Mouse (Mus musculus) forebrain, embryonic 14.5 days (tissue): ENCODE measurements around the gene Dach2. TPM values are rescaled to one million over a fixed set of nuclear protein-coding genes. Genes with fewer than 3 reads are reported as not detected.

ENCODE experiments used
- ATAC-seq: fragments of 200-750 bp; cut with Nextera tagmentation; 2 replicates; pipeline ENCODE4 v1.8.0; 2017; ENCODE audit warnings: mild to moderate bottlenecking, moderate library complexity
- DNase-seq: peaks from one replicate; pipeline ENCODE4 v3.0.0-alpha.2; 2015; ENCODE audit warnings: low spot score
- H3K27ac ChIP-seq: fragments of 300-500 bp; sonication (generic); 2 replicates; pipeline ENCODE4 v1.5.1; 2014; ENCODE audit warnings: low read depth, mild to moderate bottlenecking, control low read depth, low read length, moderate library complexity
- H3K27me3 ChIP-seq: fragments of 300-500 bp; sonication (generic); replicated peaks from 2 replicates; pipeline ENCODE4 v1.6.1; 2014; ENCODE audit warnings: low read length, control low read depth, mixed read lengths; ENCODE audit not compliant: control insufficient read depth, insufficient read depth
- H3K36me3 ChIP-seq: fragments of 300-500 bp; sonication (generic); 2 replicates; pipeline ENCODE4 v1.6.1; 2014; ENCODE audit warnings: low read length, control low read depth; ENCODE audit not compliant: control insufficient read depth, insufficient read depth
- H3K4me1 ChIP-seq: fragments of 300-500 bp; sonication (generic); 2 replicates; pipeline ENCODE4 v1.6.1; 2014; ENCODE audit warnings: antibody characterized with exemption, low read length, control low read depth; ENCODE audit not compliant: control insufficient read depth, insufficient read depth
- H3K4me2 ChIP-seq: fragments of 300-500 bp; sonication (generic); 2 replicates; pipeline ENCODE4 v1.6.1; 2014; ENCODE audit warnings: mild to moderate bottlenecking, control low read depth, low read length
- H3K4me3 ChIP-seq: fragments of 300-500 bp; sonication (generic); 2 replicates; pipeline ENCODE4 v1.5.1; 2014; ENCODE audit warnings: low read depth, low read length, control low read depth
- H3K9ac ChIP-seq: fragments of 300-500 bp; sonication (generic); 2 replicates; pipeline ENCODE4 v1.6.1; 2014; ENCODE audit warnings: mild to moderate bottlenecking, low read length, control low read depth, moderate library complexity
- H3K9me3 ChIP-seq: fragments of 300-500 bp; sonication (generic); replicated peaks from 2 replicates; pipeline ENCODE4 v1.6.1; 2016; ENCODE audit warnings: low read length, control low read depth, mixed read lengths; ENCODE audit not compliant: control insufficient read depth
- WGBS: fragments of 180-500 bp; shearing (Covaris S2); extraction: QIAGEN DNeasy Blood & Tissue Kit; methylation state at CpG from one replicate; pipeline ENCODE4 v1.1.7; 2014; 5-methylcytosine and 5-hydroxymethylcytosine counted together
- polyA plus RNA-seq: library from polyadenylated mRNA; unstranded; fragments of >200 nt; fragmentation: Nextera tagmentation; extraction: Ambion mirVana; gene quantifications from 2 replicates; pipeline ENCODE4 v1.2.1, GENCODE M21; 2014

The Dach2 gene
- polyA plus RNA-seq, 1 experiment from 2014 or later: 4.2 TPM

- Histone ChIP-seq H3K27me3 (no peaks in the 10 kb centered on the region), H3K4me2 (no peak overlapping the region), H3K4me3 (no peak overlapping the region), H3K9me3 (no peaks in the 10 kb centered on the region), H3K36me3 (no peaks in the 10 kb centered on the region), H3K4me1 (no peaks in the 10 kb centered on the region), H3K27ac (no peak overlapping the region), H3K9ac (no peak overlapping the region)
- DNase-seq (peak; percentile 21), ATAC-seq (no peak; the same call in 1 of the 2 replicates)
- WGBS: 74% methylated on average over 1 of the region's 1 CpGs
These were observed 184.8 kb downstream of the Dach2 start for GRCm38 (mm10) chrX:113482131-113482530.

GRCm38 (mm10) chrX:113545106-113545505 lies 247.8 kb downstream of the Dach2 start:
- Histone ChIP-seq H3K9me3 (no peaks in the 10 kb centered on the region), H3K27me3 (no peaks in the 10 kb centered on the region), H3K36me3 (no peaks in the 10 kb centered on the region), H3K4me3 (no peak overlapping the region), H3K4me1 (no peaks in the 10 kb centered on the region), H3K9ac (no peak overlapping the region), H3K4me2 (no peak overlapping the region), H3K27ac (no peak overlapping the region)
- ATAC-seq (no peak), DNase-seq (no peak)
- WGBS: 73% methylated on average over 3 of the region's 3 CpGs

- Histone ChIP-seq H3K27ac (no peak overlapping the region), H3K4me3 (no peak overlapping the region), H3K27me3 (no peaks in the 10 kb centered on the region), H3K4me1 (no peaks in the 10 kb centered on the region), H3K9ac (no peak overlapping the region), H3K4me2 (no peak overlapping the region), H3K9me3 (no peaks in the 10 kb centered on the region), H3K36me3 (no peaks in the 10 kb centered on the region)
- 87% methylated on average over 2 of the region's 2 CpGs for WGBS
- no peak for ATAC-seq
- DNase-seq: no peak
These were observed 266.6 kb downstream of the Dach2 start for GRCm38 (mm10) chrX:113563897-113564296.

- no peaks in the 10 kb centered on the region for H3K4me1 ChIP-seq
- no peak for ATAC-seq
- H3K9ac ChIP-seq: no peak overlapping the region
- H3K27me3 ChIP-seq: no peaks in the 10 kb centered on the region
- no peak overlapping the region for H3K27ac ChIP-seq
- H3K4me2 ChIP-seq: no peak overlapping the region
- no peak overlapping the region for H3K4me3 ChIP-seq
- H3K9me3 ChIP-seq: no peaks in the 10 kb centered on the region
- DNase-seq: no peak
- H3K36me3 ChIP-seq: no peaks in the 10 kb centered on the region
These were observed 368.8 kb downstream of the Dach2 start for GRCm38 (mm10) chrX:113666069-113666468.

GRCm38 (mm10) chrX:113687163-113687562 lies 389.9 kb downstream of the Dach2 start:
- peak; percentile 66; the same call in 1 of the 2 replicates for ATAC-seq
- no peak overlapping the region for H3K9ac ChIP-seq
- H3K4me3 ChIP-seq: no peak overlapping the region
- H3K27ac ChIP-seq: no peak overlapping the region
- no peak overlapping the region for H3K4me2 ChIP-seq
- no peaks in the 10 kb centered on the region for H3K4me1 ChIP-seq
- 48% methylated on average over 2 of the region's 2 CpGs for WGBS
- H3K27me3 ChIP-seq: no peaks in the 10 kb centered on the region
- DNase-seq: peak; percentile 5
- no peaks in the 10 kb centered on the region for H3K9me3 ChIP-seq
- H3K36me3 ChIP-seq: no peaks in the 10 kb centered on the region

- Histone ChIP-seq H3K9me3 (no peaks in the 10 kb centered on the region), H3K4me1 (no peaks in the 10 kb centered on the region), H3K27ac (no peak overlapping the region), H3K4me2 (no peak overlapping the region), H3K27me3 (no peaks in the 10 kb centered on the region), H3K9ac (no peak overlapping the region), H3K4me3 (no peak overlapping the region), H3K36me3 (no peaks in the 10 kb centered on the region)
- ATAC-seq (no peak), DNase-seq (no peak)
- 86% methylated on average over 2 of the region's 2 CpGs for WGBS
These were observed 415.1 kb downstream of the Dach2 start for GRCm38 (mm10) chrX:113712363-113712762.

- Histone ChIP-seq H3K4me1 (no peaks in the 10 kb centered on the region), H3K9ac (no peak overlapping the region), H3K27me3 (no peaks in the 10 kb centered on the region), H3K4me2 (no peak overlapping the region), H3K36me3 (no peaks in the 10 kb centered on the region), H3K9me3 (no peaks in the 10 kb centered on the region), H3K27ac (no peak overlapping the region), H3K4me3 (no peak overlapping the region)
- DNase-seq (peak; percentile 29), ATAC-seq (no peak)
These were observed 426.8 kb downstream of the Dach2 start for GRCm38 (mm10) chrX:113724124-113724523.

- no peak overlapping the region for H3K27ac ChIP-seq
- no peaks in the 10 kb centered on the region for H3K36me3 ChIP-seq
- H3K27me3 ChIP-seq: no peaks in the 10 kb centered on the region
- no peak overlapping the region for H3K9ac ChIP-seq
- no peaks in the 10 kb centered on the region for H3K9me3 ChIP-seq
- H3K4me1 ChIP-seq: no peaks in the 10 kb centered on the region
- no peak overlapping the region for H3K4me2 ChIP-seq
- ATAC-seq: no peak
- no peak overlapping the region for H3K4me3 ChIP-seq
- no peak for DNase-seq
These were observed 449.8 kb downstream of the Dach2 start for GRCm38 (mm10) chrX:113747122-113747521.

- ATAC-seq (no peak), DNase-seq (peak; percentile 3)
- no peak overlapping the region for H3K27ac ChIP-seq
- 34% methylated on average over 1 of the region's 1 CpGs for WGBS
- H3K27me3 ChIP-seq: no peaks in the 10 kb centered on the region
- no peaks in the 10 kb centered on the region for H3K36me3 ChIP-seq
- no peak overlapping the region for H3K9ac ChIP-seq
- H3K4me1 ChIP-seq: no peaks in the 10 kb centered on the region
- no peak overlapping the region for H3K4me2 ChIP-seq
- H3K9me3 ChIP-seq: no peaks in the 10 kb centered on the region
- H3K4me3 ChIP-seq: no peak overlapping the region
These were observed 495.0 kb downstream of the Dach2 start for GRCm38 (mm10) chrX:113792264-113792663.

GRCm38 (mm10) chrX:113810369-113810768 lies 513.1 kb downstream of the Dach2 start:
- ATAC-seq: no peak
- no peak for DNase-seq
- no peaks in the 10 kb centered on the region for H3K27me3 ChIP-seq

More at GRCm38 (mm10) chrX:113810369-113810768, 513.1 kb downstream of the Dach2 start:
- Histone ChIP-seq H3K4me2 (no peak overlapping the region), H3K9ac (no peak overlapping the region), H3K4me1 (no peaks in the 10 kb centered on the region), H3K9me3 (no peaks in the 10 kb centered on the region), H3K4me3 (no peak overlapping the region), H3K36me3 (no peaks in the 10 kb centered on the region), H3K27ac (no peak overlapping the region)
